Mouse (Mus musculus) heart, embryonic 16.5 days (tissue): Measurements from ENCODE around the gene Btbd18. TPM values are rescaled to one million over a fixed set of nuclear protein-coding genes. Genes with fewer than 3 reads are reported as not detected.

Experiments
- ATAC-seq: fragments of 200-750 bp; cut with Nextera tagmentation; replicated peaks from 2 replicates; pipeline ENCODE4 v1.8.0; 2017; ENCODE audit warnings: moderate number of reproducible peaks; ENCODE audit not compliant: insufficient read depth, low FRiP score; ENCODE audit errors: extremely low read depth
- H3K27ac ChIP-seq: fragments of 300-500 bp; sonication (generic); 2 replicates; pipeline ENCODE4 v1.5.1; 2014; ENCODE audit warnings: mild to moderate bottlenecking, low read length, control low read depth, moderate library complexity
- H3K27me3 ChIP-seq: fragments of 300-500 bp; sonication (generic); 2 replicates; pipeline ENCODE4 v1.6.1; 2014; ENCODE audit warnings: low read length, mixed read lengths; ENCODE audit not compliant: control insufficient read depth, insufficient read depth
- H3K36me3 ChIP-seq: fragments of 300-500 bp; sonication (generic); 2 replicates; pipeline ENCODE4 v1.6.1; 2014; ENCODE audit not compliant: control insufficient read depth, insufficient read depth
- H3K4me1 ChIP-seq: fragments of 300-500 bp; sonication (generic); 2 replicates; pipeline ENCODE4 v1.6.1; 2014; ENCODE audit warnings: low read length, mixed read lengths; ENCODE audit not compliant: control insufficient read depth, insufficient read depth
- H3K4me2 ChIP-seq: fragments of 300-500 bp; sonication (generic); 2 replicates; pipeline ENCODE4 v1.6.1; 2014; ENCODE audit warnings: low read depth, mild to moderate bottlenecking, control low read depth, low read length
- H3K4me3 ChIP-seq: fragments of 300-500 bp; sonication (generic); 2 replicates; pipeline ENCODE4 v1.5.1; 2014; ENCODE audit warnings: mild to moderate bottlenecking, control low read depth, low read length
- H3K9ac ChIP-seq: fragments of 300-500 bp; sonication (generic); 2 replicates; pipeline ENCODE4 v1.6.1; 2014; ENCODE audit warnings: low read length, control low read depth
- H3K9me3 ChIP-seq: fragments of 300-500 bp; sonication (generic); replicated peaks from 2 replicates; pipeline ENCODE4 v1.6.1; 2016; ENCODE audit warnings: low read length; ENCODE audit not compliant: control insufficient read depth
- WGBS: fragments of 180-500 bp; shearing (Covaris S2); extraction: QIAGEN DNeasy Blood & Tissue Kit; methylation state at CpG from one replicate; pipeline ENCODE4 v1.1.7; 2014; 5-methylcytosine and 5-hydroxymethylcytosine counted together
- polyA plus RNA-seq: library from polyadenylated mRNA; unstranded; fragments of >200 nt; fragmentation: Nextera tagmentation; extraction: Ambion mirVana; gene quantifications from 2 replicates; pipeline ENCODE4 v1.2.1, GENCODE M21; 2015

Btbd18 gene
- polyA plus RNA-seq, 1 experiment from 2014 or later, result 0.13 TPM

GRCm38 (mm10) chr2:84638428-84639220 is 20.3 kb upstream of the Btbd18 start:
- peak overlapping the region; percentile 8 for H3K9ac ChIP-seq
- peaks cover 82% of the 10 kb centered on the region for H3K4me1 ChIP-seq
- peak overlapping the region; percentile 16 for H3K4me3 ChIP-seq
- peak overlapping the region; percentile 50 for H3K4me2 ChIP-seq
- no peak for ATAC-seq
- H3K36me3 ChIP-seq, result 0 out of 2 replicates have a peak, but pooled peaks cover 3% of the 10 kb centered on the region
- 28% methylated on average over 5 of the region's 5 CpGs for WGBS
- no peaks in the 10 kb centered on the region for H3K9me3 ChIP-seq
- no peaks in the 10 kb centered on the region for H3K27me3 ChIP-seq
- H3K27ac ChIP-seq, result peak overlapping the region; percentile 97

GRCm38 (mm10) chr2:84640833-84641232 is 18.0 kb upstream of the Btbd18 start:
- Histone ChIP-seq H3K9me3 (no peaks in the 10 kb centered on the region), H3K27ac (no peak overlapping the region; the same call in none of the 2 replicates), H3K9ac (no peak overlapping the region), H3K27me3 (no peaks in the 10 kb centered on the region), H3K4me1 (peaks cover 74% of the 10 kb centered on the region), H3K36me3 (0 out of 2 replicates have a peak, but pooled peaks cover 3% of the 10 kb centered on the region), H3K4me3 (no peak overlapping the region), H3K4me2 (no peak overlapping the region)
- ATAC-seq, result no peak

- Histone ChIP-seq H3K9ac (no peak overlapping the region), H3K27ac (peak overlapping the region; percentile 61; the same call in 1 of the 2 replicates), H3K36me3 (0 out of 2 replicates have a peak, but pooled peaks cover 3% of the 10 kb centered on the region), H3K27me3 (no peaks in the 10 kb centered on the region), H3K4me3 (no peak overlapping the region), H3K4me1 (peaks cover 42% of the 10 kb centered on the region), H3K9me3 (no peaks in the 10 kb centered on the region), H3K4me2 (peak overlapping the region; percentile 39)
- no peak for ATAC-seq
- WGBS, result 25% methylated on average over 1 of the region's 1 CpGs
Observed at GRCm38 (mm10) chr2:84646138-84646537, 12.7 kb upstream of the Btbd18 start.

- Histone ChIP-seq H3K27me3 (no peaks in the 10 kb centered on the region), H3K9ac (no peak overlapping the region), H3K36me3 (0 out of 2 replicates have a peak, but pooled peaks cover 1% of the 10 kb centered on the region), H3K4me2 (peak overlapping the region; percentile 72), H3K4me3 (no peak overlapping the region), H3K27ac (no peak overlapping the region), H3K9me3 (no peaks in the 10 kb centered on the region), H3K4me1 (peaks cover 35% of the 10 kb centered on the region)
- ATAC-seq, result no peak
- WGBS, result 79% methylated on average over 6 of the region's 6 CpGs
Observed at GRCm38 (mm10) chr2:84647051-84647568, 11.8 kb upstream of the Btbd18 start.

GRCm38 (mm10) chr2:84648369-84648768 is 10.5 kb upstream of the Btbd18 start:
- peaks cover 25% of the 10 kb centered on the region for H3K4me1 ChIP-seq
- no peak for ATAC-seq
- 12% methylated on average over 6 of the region's 6 CpGs for WGBS
- no peaks in the 10 kb centered on the region for H3K27me3 ChIP-seq
- H3K36me3 ChIP-seq, result no peaks in the 10 kb centered on the region
- peak overlapping the region; percentile 91 for H3K9ac ChIP-seq
- H3K4me3 ChIP-seq, result peak overlapping the region; percentile 61
- no peaks in the 10 kb centered on the region for H3K9me3 ChIP-seq
- peak overlapping the region; percentile 57 for H3K27ac ChIP-seq
- H3K4me2 ChIP-seq, result peak overlapping the region; percentile 72

GRCm38 (mm10) chr2:84649674-84650073 is 9.2 kb upstream of the Btbd18 start:
- no peaks in the 10 kb centered on the region for H3K36me3 ChIP-seq
- no peaks in the 10 kb centered on the region for H3K9me3 ChIP-seq
- no peaks in the 10 kb centered on the region for H3K27me3 ChIP-seq
- WGBS, result under 1% methylated on average over 10 of the region's 10 CpGs
- H3K4me1 ChIP-seq, result peaks cover 18% of the 10 kb centered on the region
- no peak for ATAC-seq
- H3K9ac ChIP-seq, result peak overlapping the region; percentile 91
- peak overlapping the region; percentile 72 for H3K4me2 ChIP-seq
- H3K27ac ChIP-seq, result peak overlapping the region; percentile 99
- H3K4me3 ChIP-seq, result peak overlapping the region; percentile 80

- peak; percentile 97 for ATAC-seq
- under 1% methylated on average over 15 of the region's 15 CpGs for WGBS
Observed at GRCm38 (mm10) chr2:84650464-84651195, 8.2 kb upstream of the Btbd18 start, which contains the start of gene Ctnnd1. TSS of gene Ctnnd1 (minus strand) at chr2:84650765.

GRCm38 (mm10) chr2:84653354-84653753 is 5.5 kb upstream of the Btbd18 start:
- Histone ChIP-seq H3K4me1 (no peaks in the 10 kb centered on the region; the same call in 1 of the 2 replicates), H3K9ac (no peak overlapping the region), H3K27ac (no peak overlapping the region), H3K9me3 (no peaks in the 10 kb centered on the region), H3K27me3 (no peaks in the 10 kb centered on the region), H3K36me3 (no peaks in the 10 kb centered on the region), H3K4me2 (no peak overlapping the region), H3K4me3 (no peak overlapping the region)
- no peak for ATAC-seq

More at GRCm38 (mm10) chr2:84650464-84651195, 8.2 kb upstream of the Btbd18 start, which contains the start of gene Ctnnd1:
- H3K27ac ChIP-seq, result peak within 1 kb of the TSS; percentile 99
- peaks cover 15% of the 10 kb centered on the region for H3K4me1 ChIP-seq
- no peaks in the 10 kb centered on the region for H3K36me3 ChIP-seq
- peak within 1 kb of the TSS; percentile 85 for H3K4me2 ChIP-seq
- no peaks in the 10 kb centered on the region for H3K9me3 ChIP-seq
- H3K27me3 ChIP-seq, result no peaks in the 10 kb centered on the region
- peak within 1 kb of the TSS; percentile 91 for H3K9ac ChIP-seq
- H3K4me3 ChIP-seq, result peak within 1 kb of the TSS; percentile 80
